Mouse (Mus musculus) hindbrain, postnatal 0 days (tissue): ENCODE results near the gene Zic2. TPM values are rescaled to one million over a fixed set of nuclear protein-coding genes. Genes with fewer than 3 reads are reported as not detected.

Experiments
- ATAC-seq: fragments of 200-750 bp; cut with Nextera tagmentation; 2 replicates; pipeline ENCODE4 v1.8.0; 2017; ENCODE audit warnings: mild to moderate bottlenecking, moderate TSS enrichment, moderate library complexity
- DNase-seq: peaks from one replicate; pipeline ENCODE4 v3.0.0-alpha.2; 2015; ENCODE audit warnings: low spot score
- H3K27ac ChIP-seq: fragments of 300-500 bp; sonication (generic); 2 replicates; pipeline ENCODE4 v1.5.1; 2014; ENCODE audit warnings: mild to moderate bottlenecking
- H3K27me3 ChIP-seq: fragments of 300-500 bp; sonication (generic); 2 replicates; pipeline ENCODE4 v1.6.1; 2014; ENCODE audit warnings: low read length, mixed read lengths; ENCODE audit not compliant: insufficient read depth
- H3K36me3 ChIP-seq: fragments of 300-500 bp; sonication (generic); 2 replicates; pipeline ENCODE4 v1.6.1; 2014; ENCODE audit warnings: low read length, mixed read lengths; ENCODE audit not compliant: insufficient read depth
- H3K4me1 ChIP-seq: fragments of 300-500 bp; sonication (generic); 2 replicates; pipeline ENCODE4 v1.6.1; 2014; ENCODE audit warnings: antibody characterized with exemption, low read length, mixed read lengths; ENCODE audit not compliant: insufficient read depth
- H3K4me2 ChIP-seq: fragments of 300-500 bp; sonication (generic); 2 replicates; pipeline ENCODE4 v1.6.1; 2014; ENCODE audit warnings: low read depth, mild to moderate bottlenecking, low read length, moderate library complexity, mixed read lengths
- H3K4me3 ChIP-seq: fragments of 300-500 bp; sonication (generic); 2 replicates; pipeline ENCODE4 v1.5.1; 2014; ENCODE audit warnings: low read length
- H3K9ac ChIP-seq: fragments of 300-500 bp; sonication (generic); replicated peaks from 2 replicates; pipeline ENCODE4 v1.6.1; 2014; ENCODE audit warnings: mild to moderate bottlenecking, low read length, moderate library complexity, mixed read lengths
- H3K9me3 ChIP-seq: fragments of 300-500 bp; sonication (generic); 2 replicates; pipeline ENCODE4 v1.6.1; 2016; ENCODE audit warnings: low read length, mixed read lengths
- CTCF ChIP-seq: IDR thresholded peaks from 2 replicates; pipeline ENCODE4 v1.5.1; 2016; ENCODE audit warnings: antibody characterized with exemption, control low read depth, low read depth
- WGBS: fragments of 180-500 bp; shearing (Covaris S2); extraction: QIAGEN DNeasy Blood & Tissue Kit; methylation state at CpG from one replicate; pipeline ENCODE4 v1.1.7; 2014; 5-methylcytosine and 5-hydroxymethylcytosine counted together
- polyA plus RNA-seq: library from polyadenylated mRNA; unstranded; fragments of >200 nt; fragmentation: Nextera tagmentation; extraction: Ambion mirVana; gene quantifications from 2 replicates; pipeline ENCODE4 v1.2.1, GENCODE M21; 2015
- total RNA-seq: library from RNA; depleted of rRNA; stranded (reverse); fragments of >200 nt; gene quantifications from 2 replicates; pipeline ENCODE4 v1.2.3, GENCODE M21; 2014

The Zic2 gene
- total and polyA plus RNA-seq, 2 experiments from 2014 or later = 35.9 to 234 TPM

GRCm38 (mm10) chr14:122490441-122491328 lies 15.4 kb downstream of the Zic2 start, which contains the start of gene Gm10837:
Gene Gm10837 (plus strand): TSS chr14:122490586.
- no peak for TF ChIP-seq CTCF
- 2% methylated on average over 51 of the region's 51 CpGs for WGBS
- Histone ChIP-seq H3K9ac (peak within 1 kb of the TSS; percentile 58), H3K27me3 (peaks cover 13% of the 10 kb centered on the region; the same call in 1 of the 2 replicates), H3K4me2 (peak within 1 kb of the TSS; percentile 61), H3K27ac (peak within 1 kb of the TSS; percentile 91), H3K36me3 (no peaks in the 10 kb centered on the region), H3K4me3 (peak within 1 kb of the TSS; percentile 37), H3K4me1 (no peaks in the 10 kb centered on the region), H3K9me3 (peaks cover 2% of the 10 kb centered on the region; the same call in 1 of the 2 replicates)
- DNase-seq = peak; percentile 57
- ATAC-seq = peak; percentile 85

DNA sequence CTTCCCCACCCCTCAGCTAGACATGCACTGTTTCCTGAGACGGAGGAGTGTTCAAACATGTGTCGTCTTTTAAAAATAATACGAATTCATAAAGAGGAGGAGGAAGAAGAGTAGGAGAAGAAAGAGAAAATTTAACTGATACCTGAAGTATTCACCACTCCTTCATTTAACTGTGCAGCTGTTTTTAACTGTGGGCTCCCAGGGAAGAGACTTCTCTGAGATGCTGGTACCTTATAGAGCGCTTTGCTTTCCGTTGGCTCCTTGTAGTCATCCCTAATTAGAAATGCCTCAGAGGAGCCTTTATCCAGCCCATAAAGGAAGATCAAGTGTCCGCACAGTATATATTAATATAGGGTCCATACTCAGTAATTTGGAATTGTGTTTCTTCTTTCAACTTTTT lies 16.3 kb downstream of the Zic2 start:
- peak overlapping the region; percentile 91 for H3K27ac ChIP-seq

GRCm38 (mm10) chr14:122492015-122492414 lies 16.8 kb downstream of the Zic2 start:
- Histone ChIP-seq H3K9ac (no peak overlapping the region), H3K27ac (no peak overlapping the region), H3K9me3 (peaks cover 2% of the 10 kb centered on the region; the same call in 1 of the 2 replicates), H3K36me3 (no peaks in the 10 kb centered on the region), H3K27me3 (peaks cover 13% of the 10 kb centered on the region; the same call in 1 of the 2 replicates), H3K4me2 (peak overlapping the region; percentile 61; the same call in 1 of the 2 replicates), H3K4me3 (no peak overlapping the region), H3K4me1 (no peaks in the 10 kb centered on the region)
- no peak for ATAC-seq
- TF ChIP-seq CTCF = no peak
- WGBS = 63% methylated on average over 1 of the region's 1 CpGs
- no peak for DNase-seq

More for the DNA sequence above, 16.3 kb downstream of the Zic2 start:
- no peaks in the 10 kb centered on the region for H3K4me1 ChIP-seq
- DNase-seq (no peak), ATAC-seq (no peak)
- H3K36me3 ChIP-seq = no peaks in the 10 kb centered on the region
- H3K9ac ChIP-seq = peak overlapping the region; percentile 58; the same call in 1 of the 2 replicates
- peak overlapping the region; percentile 61 for H3K4me2 ChIP-seq
- no peak for TF ChIP-seq CTCF
- H3K9me3 ChIP-seq = peaks cover 2% of the 10 kb centered on the region; the same call in 1 of the 2 replicates
- H3K4me3 ChIP-seq = peak overlapping the region; percentile 37; the same call in 1 of the 2 replicates
- H3K27me3 ChIP-seq = peaks cover 13% of the 10 kb centered on the region; the same call in 1 of the 2 replicates
- WGBS = 59% methylated on average over 6 of the region's 6 CpGs

DNA sequence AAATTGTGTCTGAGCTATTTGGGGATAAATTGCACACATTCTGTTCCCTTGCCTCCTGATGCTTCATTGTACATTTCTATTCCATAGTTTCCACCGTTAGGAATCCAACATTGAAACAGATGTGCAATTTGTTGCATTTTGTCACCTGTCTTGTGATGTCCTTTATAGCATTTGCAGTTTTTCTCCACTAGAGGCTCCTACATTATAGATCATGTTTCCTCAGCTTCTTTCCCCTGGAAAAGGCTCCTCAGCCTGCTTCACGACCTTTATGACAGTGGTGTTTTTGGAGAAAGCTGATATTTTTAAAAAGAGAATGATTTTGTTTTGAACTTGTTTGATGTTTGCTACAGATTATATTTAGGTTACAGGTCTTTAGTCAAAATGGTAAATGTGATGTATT lies 33.8 kb downstream of the Zic2 start:
- Histone ChIP-seq H3K27ac (no peak overlapping the region), H3K9ac (no peak overlapping the region), H3K27me3 (no peaks in the 10 kb centered on the region), H3K9me3 (no peaks in the 10 kb centered on the region), H3K4me1 (no peaks in the 10 kb centered on the region), H3K36me3 (no peaks in the 10 kb centered on the region), H3K4me2 (no peak overlapping the region), H3K4me3 (no peak overlapping the region)
- DNase-seq = peak; percentile 69
- peak; percentile 69 for TF ChIP-seq CTCF
- WGBS = 24% methylated on average over 2 of the region's 2 CpGs
- ATAC-seq = 0 out of 2 replicates have a peak, but pooled peaks have one; percentile 35

DNA sequence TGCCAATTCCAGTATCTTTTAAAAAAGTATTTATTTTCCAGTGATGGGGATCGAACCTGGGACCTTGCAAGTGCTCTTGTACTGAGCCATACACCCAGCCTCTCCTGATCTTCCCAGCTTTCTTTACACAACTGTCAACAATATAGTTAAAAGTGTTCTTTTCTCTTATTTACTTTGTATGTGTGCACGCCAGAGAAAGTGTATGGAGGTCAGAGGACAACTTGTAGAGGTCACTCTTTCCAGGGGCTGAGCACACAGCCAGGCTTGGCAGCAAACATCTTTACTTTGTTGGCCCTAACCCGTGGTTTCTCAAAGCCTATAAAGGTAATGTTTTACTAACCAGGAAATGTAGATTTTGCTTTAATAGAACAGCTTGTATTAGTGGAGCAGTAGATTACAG lies 36.3 kb downstream of the Zic2 start:
- no peaks in the 10 kb centered on the region for H3K36me3 ChIP-seq
- ATAC-seq = no peak
- 74% methylated on average over 3 of the region's 3 CpGs for WGBS

DNA sequence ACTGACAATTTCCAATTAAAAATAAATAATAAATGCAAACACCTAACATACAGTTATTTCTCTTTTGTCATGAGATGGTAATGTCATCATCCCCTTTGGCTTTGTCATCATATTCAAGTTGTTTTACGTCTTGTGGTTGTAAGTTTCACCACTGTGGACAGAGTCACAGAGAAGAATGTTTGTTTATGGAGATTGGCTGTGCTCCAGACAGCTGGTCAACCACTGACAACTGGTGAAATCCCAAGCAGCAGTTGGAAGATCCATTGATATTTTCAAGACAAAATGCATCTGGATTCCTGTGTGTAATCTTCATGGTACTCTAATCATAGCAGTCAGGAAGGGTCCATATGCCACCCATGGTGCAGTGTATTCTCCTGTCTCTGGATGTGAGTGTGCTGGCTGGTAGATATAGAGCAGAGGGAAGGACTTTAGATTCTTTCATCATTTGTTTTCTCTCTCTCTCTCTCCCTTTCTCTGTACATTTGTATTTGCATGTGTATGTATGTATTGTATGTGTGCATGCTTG lies 38.3 kb downstream of the Zic2 start:
- 64% methylated on average over 1 of the region's 1 CpGs for WGBS
- H3K9me3 ChIP-seq = no peaks in the 10 kb centered on the region
- H3K27me3 ChIP-seq = no peaks in the 10 kb centered on the region
- no peak overlapping the region for H3K4me2 ChIP-seq
- H3K4me1 ChIP-seq = no peaks in the 10 kb centered on the region
- H3K4me3 ChIP-seq = no peak overlapping the region
- ATAC-seq (no peak), DNase-seq (no peak)
- H3K36me3 ChIP-seq = no peaks in the 10 kb centered on the region
- H3K27ac ChIP-seq = no peak overlapping the region
- H3K9ac ChIP-seq = no peak overlapping the region
- no peak for TF ChIP-seq CTCF

More for the DNA sequence above, 36.3 kb downstream of the Zic2 start:
- Histone ChIP-seq H3K9ac (no peak overlapping the region), H3K4me2 (no peak overlapping the region), H3K27me3 (no peaks in the 10 kb centered on the region), H3K27ac (no peak overlapping the region), H3K4me3 (no peak overlapping the region), H3K4me1 (no peaks in the 10 kb centered on the region), H3K9me3 (no peaks in the 10 kb centered on the region)
- TF ChIP-seq CTCF = no peak
- DNase-seq = no peak
